Mouse (Mus musculus) c-Kit-positive CD71-negative TER-119-negative erythroid progenitor cells, embryonic 14.5 days (primary cell): ENCODE measurements around the gene Prkab1.
A peak's percentile ranks its signal among the peaks of the same experiment; 100 is the strongest.

ENCODE experiments used
- DNase-seq: peaks from one replicate; pipeline ENCODE4 v3.0.0-alpha.2; 2013; ENCODE audit warnings: low read depth

The Prkab1 gene

GRCm38 (mm10) chr5:116024327-116024739 lies at the start of gene Prkab1:
TSS of gene Prkab1 (minus strand) at chr5:116024508.
- peak; percentile 84 for DNase-seq

GRCm38 (mm10) chr5:116069618-116070017 lies 45.3 kb upstream of the Prkab1 start:
- DNase-seq: no peak

GRCm38 (mm10) chr5:116052826-116053225 lies 28.5 kb upstream of the Prkab1 start:
- DNase-seq: no peak

GRCm38 (mm10) chr5:116052171-116052570 lies 27.9 kb upstream of the Prkab1 start:
- no peak for DNase-seq

- no peak for DNase-seq
These were observed 25.5 kb upstream of the Prkab1 start for GRCm38 (mm10) chr5:116049821-116050220.

- no peak for DNase-seq
These were observed 24.0 kb upstream of the Prkab1 start for GRCm38 (mm10) chr5:116048321-116048720.

GRCm38 (mm10) chr5:116046246-116046645 lies 21.9 kb upstream of the Prkab1 start:
- DNase-seq: no peak

GRCm38 (mm10) chr5:116045581-116045980 lies 21.3 kb upstream of the Prkab1 start:
- DNase-seq: no peak

- DNase-seq: no peak
These were observed 17.9 kb upstream of the Prkab1 start for GRCm38 (mm10) chr5:116042241-116042640.

GRCm38 (mm10) chr5:116039706-116040105 lies 15.4 kb upstream of the Prkab1 start:
- DNase-seq: no peak

- no peak for DNase-seq
These were observed 13.4 kb upstream of the Prkab1 start for GRCm38 (mm10) chr5:116037731-116038130.

GRCm38 (mm10) chr5:116036465-116036864 lies 12.2 kb upstream of the Prkab1 start:
- no peak for DNase-seq

- DNase-seq: peak; percentile 80
These were observed 6.9 kb upstream of the Prkab1 start for GRCm38 (mm10) chr5:116031190-116031577.

- DNase-seq: no peak
These were observed 6.4 kb upstream of the Prkab1 start for GRCm38 (mm10) chr5:116030566-116031189.

- DNase-seq: no peak
These were observed 4.8 kb upstream of the Prkab1 start for GRCm38 (mm10) chr5:116029071-116029470.

GRCm38 (mm10) chr5:116026561-116026960 lies 2.3 kb upstream of the Prkab1 start:
- no peak for DNase-seq

GRCm38 (mm10) chr5:116026107-116026506 lies 1.8 kb upstream of the Prkab1 start:
- DNase-seq: no peak

GRCm38 (mm10) chr5:116023821-116024284 lies 455 bp downstream of the Prkab1 start:
- DNase-seq: no peak

- DNase-seq: no peak
These were observed 1.1 kb downstream of the Prkab1 start for GRCm38 (mm10) chr5:116023251-116023661.

- DNase-seq: no peak
These were observed 1.6 kb downstream of the Prkab1 start for GRCm38 (mm10) chr5:116022658-116023200.

- DNase-seq: no peak
These were observed 2.2 kb downstream of the Prkab1 start for GRCm38 (mm10) chr5:116022131-116022530.

- no peak for DNase-seq
These were observed 2.8 kb downstream of the Prkab1 start for GRCm38 (mm10) chr5:116021552-116021951.

GRCm38 (mm10) chr5:116019371-116019770 lies 4.9 kb downstream of the Prkab1 start:
- no peak for DNase-seq

GRCm38 (mm10) chr5:116018784-116019183 lies 5.5 kb downstream of the Prkab1 start:
- DNase-seq: no peak
